Comparison of ENCODE assay signal across 9 mouse cellular contexts in the genomic region with DNA sequence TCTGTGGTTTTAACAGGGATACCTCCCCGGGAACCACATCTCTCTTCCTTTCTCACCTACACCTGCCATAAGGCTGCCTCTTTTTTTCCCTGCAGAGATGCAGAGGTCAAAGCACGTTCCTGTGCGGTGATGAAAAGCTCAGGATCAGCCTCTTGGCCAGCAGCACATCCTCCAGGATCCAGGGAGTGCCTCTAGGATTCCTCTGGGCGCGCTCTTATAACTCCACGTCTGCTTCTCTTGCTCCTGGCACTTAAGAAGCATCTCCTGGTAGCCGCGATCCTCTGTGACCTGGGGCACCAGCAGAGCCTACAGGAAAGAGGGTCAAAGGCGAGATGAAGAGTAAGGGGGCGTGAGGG. TPM values are rescaled to one million over a fixed set of nuclear protein-coding genes. Genes with fewer than 3 reads are reported as not detected.
A peak's percentile ranks its signal among the peaks of the same experiment; 100 is the strongest.
DNase-seq lines count a peak whose midpoint lies in the region; ATAC-seq lines count a peak whose summit lies in the region.
"Had no signal": no experiment of that assay in that cellular context is flagged by ENCODE, and none has a peak within 500 bp of the region (broad histone marks: within the 10 kb centered on the region; RNA-seq: fewer than 3 reads in every experiment).

No protein-coding gene starts in this region.

- no peaks in the 10 kb centered on the region for H3K36me3 ChIP-seq in heart, embryonic 11.5 days (ENCODE audit: control insufficient read depth, insufficient read depth, low read length)
- H3K36me3 ChIP-seq in hindbrain, embryonic 11.5 days (ENCODE audit: control insufficient read depth, insufficient read depth, low read length): no peaks in the 10 kb centered on the region
- no peaks in the 10 kb centered on the region for H3K36me3 ChIP-seq in midbrain, embryonic 11.5 days (ENCODE audit: control insufficient read depth, insufficient read depth, low read length)

- ATAC-seq in heart, embryonic 11.5 days (replicated peaks; ENCODE audit: insufficient number of reproducible peaks, low FRiP score, low TSS enrichment): no peak
- no peak; the same call in 1 of the 2 replicates for ATAC-seq in hindbrain, embryonic 11.5 days (ENCODE audit: low FRiP score)
- no peak; the same call in 1 of the 2 replicates for ATAC-seq in midbrain, embryonic 11.5 days (ENCODE audit: low FRiP score)

- H3K9me3 ChIP-seq in heart, embryonic 11.5 days (replicated peaks; ENCODE audit: control insufficient read depth, low read length): no peaks in the 10 kb centered on the region
- H3K9me3 ChIP-seq in hindbrain, embryonic 11.5 days (ENCODE audit: control insufficient read depth, low read length): no peaks in the 10 kb centered on the region
- no peaks in the 10 kb centered on the region for H3K9me3 ChIP-seq in midbrain, embryonic 11.5 days (ENCODE audit: control insufficient read depth, low read length)

- no peak overlapping the region for H3K9ac ChIP-seq in heart, embryonic 11.5 days (ENCODE audit: low read depth, low read length)
- peak overlapping the region; percentile 46; the same call in 1 of the 2 replicates for H3K9ac ChIP-seq in hindbrain, embryonic 11.5 days (ENCODE audit: low read depth, low read length)
- H3K9ac ChIP-seq in midbrain, embryonic 11.5 days (ENCODE audit: low read length): peak overlapping the region; percentile 73

- peak overlapping the region; percentile 94 for H3K4me2 ChIP-seq in heart, embryonic 11.5 days
- peak overlapping the region; percentile 97 for H3K4me2 ChIP-seq in hindbrain, embryonic 11.5 days (replicated peaks; ENCODE audit: low read depth, low read length)
- peak overlapping the region; percentile 99 for H3K4me2 ChIP-seq in midbrain, embryonic 11.5 days

- no peak for DNase-seq in heart, postnatal 25 days (ENCODE audit: low spot score)
- peak; percentile 6 for DNase-seq in cerebellum, adult 9-10 months
- DNase-seq in hindbrain, embryonic 11.5 days (ENCODE audit: low spot score): no peak
- peak; percentile 82 for DNase-seq in midbrain, embryonic 11.5 days (ENCODE audit: low spot score, missing footprints)
- no peak for DNase-seq in frontal cortex, postnatal 14 days (ENCODE audit: low spot score in 2 of 2)
- DNase-seq in kidney, adult 11 months: no peak
- DNase-seq in spleen, postnatal 10 days (ENCODE audit: low spot score in 2 of 2): no peak
- DNase-seq: spleen, adult 18-20 months had no signal

- WGBS in heart, embryonic 11.5 days (ENCODE audit: insufficient replicate concordance): 2% methylated on average over 10 of the region's 10 CpGs
- WGBS in hindbrain, embryonic 11.5 days: 2% methylated on average over 10 of the region's 10 CpGs
- WGBS in midbrain, embryonic 11.5 days: 3% methylated on average over 10 of the region's 10 CpGs

- H3K4me3 ChIP-seq in heart, embryonic 11.5 days (ENCODE audit: low read depth, low read length): peak overlapping the region; percentile 55
- H3K4me3 ChIP-seq in hindbrain, embryonic 11.5 days (ENCODE audit: low read depth, low read length): peak overlapping the region; percentile 64
- peak overlapping the region; percentile 62 for H3K4me3 ChIP-seq in midbrain, embryonic 11.5 days (ENCODE audit: low read depth, low read length)

- peaks cover 2% of the 10 kb centered on the region; the same call in 1 of the 2 replicates for H3K4me1 ChIP-seq in heart, embryonic 11.5 days (ENCODE audit: control insufficient read depth, insufficient read depth, low read length)
- H3K4me1 ChIP-seq in hindbrain, embryonic 11.5 days (replicated peaks; ENCODE audit: control insufficient read depth, insufficient read depth, low read length): no peaks in the 10 kb centered on the region
- H3K4me1 ChIP-seq in midbrain, embryonic 11.5 days (ENCODE audit: control insufficient read depth, insufficient read depth, low read length): 0 out of 2 replicates have a peak, but pooled peaks cover 9% of the 10 kb centered on the region

- no peak overlapping the region for H3K27ac ChIP-seq in heart, embryonic 11.5 days (ENCODE audit: low read depth, low read length)
- no peak overlapping the region for H3K27ac ChIP-seq in hindbrain, embryonic 11.5 days (ENCODE audit: low read depth, low read length)
- no peak overlapping the region for H3K27ac ChIP-seq in midbrain, embryonic 11.5 days (ENCODE audit: low read depth, low read length)

- intact Hi-C loops in heart, postnatal 25 days (cut with DNase I): no loop called here

- H3K27me3 ChIP-seq in heart, embryonic 11.5 days (ENCODE audit: control insufficient read depth, insufficient read depth, low read length): peaks cover 31% of the 10 kb centered on the region
- H3K27me3 ChIP-seq in hindbrain, embryonic 11.5 days (ENCODE audit: control insufficient read depth, insufficient read depth, low read length): peaks cover 2% of the 10 kb centered on the region; the same call in 1 of the 2 replicates
- peaks cover 9% of the 10 kb centered on the region for H3K27me3 ChIP-seq in midbrain, embryonic 11.5 days (ENCODE audit: control insufficient read depth, insufficient read depth, low read length)

RNA-seq across cellular contexts. Expression of a gene that starts 0.4 kb away (rescaled TPM):
- polyA plus RNA-seq in heart, embryonic 11.5 days (2014; fragmentation: Nextera tagmentation; extraction: Ambion mirVana): 0.17 and 0.18 TPM in 2 replicates
- total RNA-seq in heart, postnatal 25 days (2021): not detected
- polyA plus RNA-seq in hindbrain, embryonic 11.5 days (2014; fragmentation: Nextera tagmentation; extraction: Ambion mirVana): 1.1 and 1.8 TPM in 2 replicates
- 1.2 and 1.3 TPM in 2 replicates for polyA plus RNA-seq in midbrain, embryonic 11.5 days (2014; fragmentation: Nextera tagmentation; extraction: Ambion mirVana)

Comparison
In these comparisons a context has a peak if more than half of its experiments do, and no peak if none do; other contexts are left out.
1. DNase-seq: peak in cerebellum, adult 9-10 months (single experiment) and midbrain, embryonic 11.5 days (single experiment); none in heart, postnatal 25 days (single experiment), hindbrain, embryonic 11.5 days (single experiment), frontal cortex, postnatal 14 days (0 of 2), kidney, adult 11 months (single experiment) and spleen, postnatal 10 days (0 of 2).
2. Peak in every context shown above with its lines, with median percentiles within 50 percentile points of each other: H3K4me2 ChIP-seq and H3K4me3 ChIP-seq.